Mouse (Mus musculus) myocyte (in vitro differentiated cells): ENCODE measurements around the gene Pan2. TPM values are rescaled to one million over a fixed set of nuclear protein-coding genes. Genes with fewer than 3 reads are reported as not detected.

ENCODE experiments used
- H3K27me3 ChIP-seq: one replicate; pipeline ENCODE4 v1.6.1; 2011; ENCODE audit not compliant: control insufficient read depth, insufficient read depth, insufficient read length
- H3K36me3 ChIP-seq: one replicate; pipeline ENCODE4 v1.6.1; 2011; ENCODE audit not compliant: control insufficient read depth, insufficient read depth
- H3K4me2 ChIP-seq: one replicate; pipeline ENCODE4 v1.6.1; 2011; ENCODE audit warnings: low read depth, control low read depth
- H3K4me3 ChIP-seq: one replicate; pipeline ENCODE4 v1.5.1; 2011; ENCODE audit warnings: mild to moderate bottlenecking, control low read depth, moderate library complexity
- H3K79me2 ChIP-seq: one replicate; pipeline ENCODE4 v1.6.1; 2011; ENCODE audit not compliant: control insufficient read depth, insufficient read depth
- H3ac ChIP-seq: one replicate; pipeline ENCODE4 v1.6.1; 2011; ENCODE audit not compliant: control insufficient read depth, insufficient read length
- CEBPB ChIP-seq: IDR thresholded peaks from 2 replicates; pipeline ENCODE4 v1.6.1; 2011; ENCODE audit warnings: mild to moderate bottlenecking, moderate library complexity; ENCODE audit not compliant: poor library complexity, insufficient read depth, severe bottlenecking
- E2F4 ChIP-seq: IDR thresholded peaks from one replicate; pipeline ENCODE4 v1.6.1; 2011; ENCODE audit warnings: mild to moderate bottlenecking, control low read depth, moderate library complexity; ENCODE audit not compliant: insufficient read depth
- MAX ChIP-seq: IDR thresholded peaks from one replicate; pipeline ENCODE4 v1.6.1; 2011; ENCODE audit warnings: low read depth, mild to moderate bottlenecking, control low read depth
- MYOD1 ChIP-seq, 3 experiments: IDR thresholded peaks; one replicate each; pipeline ENCODE4 v1.6.1; 2011; ENCODE audit warnings: control low read depth in 2 of 3, low read depth in 2 of 3, mild to moderate bottlenecking in 2 of 3, moderate library complexity in 1 of 3; ENCODE audit not compliant: insufficient read length in 2 of 3, control insufficient read depth in 1 of 3
- MYOG ChIP-seq, 3 experiments: IDR thresholded peaks; one replicate each; pipeline ENCODE4 v1.6.1; 2011; ENCODE audit warnings: control low read depth in 2 of 3, low read depth in 2 of 3, mild to moderate bottlenecking in 2 of 3; ENCODE audit not compliant: insufficient read length in 2 of 3, control insufficient read depth in 1 of 3, insufficient read depth in 1 of 3
- POLR2A ChIP-seq: IDR thresholded peaks from one replicate; pipeline ENCODE4 v1.6.1; 2011; ENCODE audit warnings: low read depth, mild to moderate bottlenecking, control low read depth, moderate library complexity; ENCODE audit not compliant: insufficient read length
- POLR2AphosphoS2 ChIP-seq: IDR thresholded peaks from one replicate; pipeline ENCODE4 v1.6.1; 2011; ENCODE audit warnings: low read depth, control low read depth; ENCODE audit not compliant: insufficient read length
- REST ChIP-seq: IDR thresholded peaks from one replicate; pipeline ENCODE4 v1.6.1; 2011; ENCODE audit warnings: mild to moderate bottlenecking, control low read depth, moderate library complexity; ENCODE audit not compliant: insufficient read depth, insufficient read length
- SRF ChIP-seq: IDR thresholded peaks from one replicate; pipeline ENCODE4 v1.6.1; 2011; ENCODE audit warnings: low read depth; ENCODE audit not compliant: control insufficient read depth, insufficient read length
- TCF12 ChIP-seq: IDR thresholded peaks from one replicate; pipeline ENCODE4 v1.6.1; 2011; ENCODE audit warnings: mild to moderate bottlenecking, control low read depth; ENCODE audit not compliant: poor library complexity, insufficient read depth, severe bottlenecking
- TCF3 ChIP-seq: IDR thresholded peaks from one replicate; pipeline ENCODE4 v1.6.1; 2011; ENCODE audit warnings: low read depth, control low read depth; ENCODE audit not compliant: insufficient read length
- USF1 ChIP-seq: IDR thresholded peaks from one replicate; pipeline ENCODE4 v1.6.1; 2011; ENCODE audit warnings: low read depth, mild to moderate bottlenecking, control low read depth, moderate library complexity
- polyA plus RNA-seq: library from polyadenylated mRNA; unstranded; fragments of >200 nt; fragmentation: generic; extraction: Trizol; gene quantifications from one replicate; pipeline ENCODE4 v1.2.1, GENCODE M21; 2012; ENCODE audit warnings: missing spikeins

Gene Pan2
- polyA plus RNA-seq, 1 experiment: 6.2 TPM

DNA sequence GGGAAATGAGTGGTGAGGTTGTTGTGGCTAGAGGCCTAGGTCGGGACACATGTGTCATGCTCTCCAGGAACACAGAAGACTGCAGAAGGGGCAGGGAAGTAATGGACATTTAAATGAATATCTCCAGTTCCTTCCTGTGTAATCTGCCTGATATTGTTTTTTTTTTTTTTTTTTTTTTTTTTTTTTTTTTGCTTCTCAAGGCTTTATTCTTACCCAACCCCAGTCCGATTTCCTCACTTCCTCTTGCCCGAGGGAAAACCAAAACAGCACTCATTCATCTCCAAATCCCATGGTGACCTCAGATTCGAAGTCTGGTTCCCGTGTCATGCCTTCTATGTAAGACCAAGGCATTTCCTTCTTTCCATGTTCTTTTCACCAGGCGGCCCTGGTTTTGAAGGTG is 4.9 kb upstream of the Pan2 start:
- TF ChIP-seq USF1 (no peak), MAX (no peak), SRF (no peak), POLR2A (no peak), E2F4 (no peak), TCF3 (no peak), CEBPB (no peak), TCF12 (no peak), REST (no peak), MYOG (IDR thresholded peaks at IDR 0.05; ENCODE audit: control insufficient read depth in 1 of 3, insufficient read depth in 1 of 3, insufficient read length in 2 of 3, low read depth in 2 of 3) (no peak), MYOD1 (IDR thresholded peaks at IDR 0.05; ENCODE audit: control insufficient read depth in 1 of 3, insufficient read length in 2 of 3, low read depth in 2 of 3) (no peak), POLR2AphosphoS2 (no peak)
- H3K4me2 ChIP-seq: no peak overlapping the region
- no peaks in the 10 kb centered on the region for H3K27me3 ChIP-seq
- no peak overlapping the region for H3K4me3 ChIP-seq
- no peak overlapping the region for H3ac ChIP-seq
- H3K79me2 ChIP-seq: peaks cover 5% of the 10 kb centered on the region
- H3K36me3 ChIP-seq: no peaks in the 10 kb centered on the region

DNA sequence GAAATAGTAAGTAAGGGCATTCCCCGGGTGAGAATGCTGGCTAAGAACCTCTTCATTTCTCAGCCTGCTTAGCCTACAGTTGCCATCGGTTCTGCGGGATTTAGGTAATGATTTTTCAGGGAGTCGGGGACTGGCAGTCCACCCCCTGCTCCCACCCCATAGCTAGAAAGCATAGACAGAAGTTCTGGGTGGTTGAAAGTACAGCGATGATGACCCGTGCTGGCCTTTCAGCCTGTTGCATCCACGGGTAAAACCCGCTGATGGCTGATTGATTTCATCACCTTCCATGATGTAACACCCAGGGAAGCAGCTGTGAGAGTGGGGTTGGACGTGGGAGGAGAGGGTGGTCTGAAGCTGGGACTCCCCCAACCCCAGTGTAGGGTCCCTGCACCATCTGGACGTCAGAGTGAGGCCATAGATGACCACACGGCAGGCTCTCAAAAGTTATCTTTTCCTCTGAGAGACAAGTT is 4.4 kb upstream of the Pan2 start, which contains the start of gene Il23a:
TSS of gene Il23a (minus strand) at position 51 of the 470 bp plus-strand sequence.
- no peaks in the 10 kb centered on the region for H3K27me3 ChIP-seq
- H3K36me3 ChIP-seq: no peaks in the 10 kb centered on the region
- H3K4me3 ChIP-seq: no peak within 1 kb of the TSS
- no peak within 1 kb of the TSS for H3K4me2 ChIP-seq
- TF ChIP-seq MYOG (IDR thresholded peaks at IDR 0.05; ENCODE audit: control insufficient read depth in 1 of 3, insufficient read depth in 1 of 3, insufficient read length in 2 of 3, low read depth in 2 of 3): peak in 1 of 3 experiments; percentile 41
- peak; percentile 80; the same call in 1 of the 2 replicates for TF ChIP-seq CEBPB
- no peak for TF ChIP-seq POLR2AphosphoS2
- H3K79me2 ChIP-seq: peaks cover 5% of the 10 kb centered on the region
- H3ac ChIP-seq: no peak within 1 kb of the TSS

DNA sequence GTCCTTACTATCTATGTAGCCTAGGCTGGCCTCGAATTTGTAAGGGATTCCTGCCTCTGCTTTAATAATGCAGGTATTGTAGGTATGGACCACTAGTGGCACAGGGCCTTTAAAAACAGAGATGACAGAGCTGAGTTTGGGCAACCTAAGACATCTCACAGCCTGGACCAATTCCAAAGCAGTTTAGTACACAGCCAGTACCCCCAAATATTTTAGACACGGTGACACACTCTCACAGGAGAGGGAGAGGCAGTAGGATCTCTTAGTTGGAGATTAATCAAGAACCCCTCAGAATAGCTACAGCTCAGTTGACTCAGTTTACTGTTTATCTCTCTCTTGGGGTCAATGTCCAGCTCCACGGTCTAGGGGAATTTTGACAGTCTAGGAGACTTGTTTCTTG is 778 bp upstream of the Pan2 start:
- no peaks in the 10 kb centered on the region for H3K36me3 ChIP-seq
- no peaks in the 10 kb centered on the region for H3K27me3 ChIP-seq
- peak overlapping the region; percentile 3 for H3ac ChIP-seq
- peak overlapping the region; percentile 98 for H3K4me2 ChIP-seq
- TF ChIP-seq E2F4 (no peak), MYOD1 (IDR thresholded peaks at IDR 0.05; ENCODE audit: control insufficient read depth in 1 of 3, insufficient read length in 2 of 3, low read depth in 2 of 3) (no peak), TCF12 (no peak), POLR2AphosphoS2 (no peak)
- H3K79me2 ChIP-seq: peaks cover 13% of the 10 kb centered on the region
- H3K4me3 ChIP-seq: peak overlapping the region; percentile 61

DNA sequence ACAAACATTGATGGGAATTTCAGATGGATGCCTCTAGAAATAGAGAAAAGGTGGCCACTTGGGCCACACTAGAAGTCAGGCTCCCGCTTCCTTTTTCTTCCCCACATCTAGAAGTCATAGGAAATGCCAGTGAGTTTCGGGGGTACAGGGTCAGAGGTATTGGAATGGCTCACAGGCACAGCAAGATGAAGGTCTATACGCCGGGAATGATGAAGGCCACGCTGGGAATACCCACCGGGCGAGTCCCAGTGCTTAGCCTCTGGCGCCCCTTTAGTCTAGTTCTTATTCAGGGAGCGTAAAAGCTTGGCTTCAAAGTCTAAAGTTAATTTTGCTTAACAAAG is 380 bp upstream of the Pan2 start:
- Histone ChIP-seq H3ac (peak overlapping the region; percentile 3), H3K4me3 (peak overlapping the region; percentile 61), H3K4me2 (peak overlapping the region; percentile 98), H3K79me2 (peaks cover 13% of the 10 kb centered on the region), H3K36me3 (no peaks in the 10 kb centered on the region), H3K27me3 (no peaks in the 10 kb centered on the region)
- TF ChIP-seq CEBPB (no peak), REST (no peak), TCF3 (no peak), MAX (no peak), E2F4 (no peak), MYOD1 (IDR thresholded peaks at IDR 0.05; ENCODE audit: control insufficient read depth in 1 of 3, insufficient read length in 2 of 3, low read depth in 2 of 3) (no peak), POLR2A (no peak), USF1 (no peak), MYOG (IDR thresholded peaks at IDR 0.05; ENCODE audit: control insufficient read depth in 1 of 3, insufficient read depth in 1 of 3, insufficient read length in 2 of 3, low read depth in 2 of 3) (no peak), SRF (no peak), POLR2AphosphoS2 (no peak)

DNA sequence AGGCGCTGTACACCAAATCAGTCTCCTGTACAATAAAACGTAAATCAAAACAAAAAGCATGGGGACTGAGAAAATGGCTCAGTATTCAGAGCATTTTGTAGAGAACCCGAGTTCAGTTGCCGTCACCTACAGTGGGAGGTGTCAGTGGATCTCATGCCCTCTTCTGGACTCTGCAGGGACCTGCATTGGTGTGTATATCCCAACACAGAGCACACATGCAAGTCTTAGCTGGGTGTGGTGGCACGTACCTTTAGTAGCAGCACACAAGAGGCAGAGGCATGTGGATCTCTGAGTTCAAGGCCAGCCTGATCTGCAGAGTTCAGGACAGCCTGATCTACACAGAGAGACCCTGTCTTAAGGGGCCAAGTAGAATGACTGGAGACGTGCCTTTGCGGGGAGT is 6.5 kb downstream of the Pan2 start:
- Histone ChIP-seq H3K4me2 (no peak overlapping the region), H3K4me3 (no peak overlapping the region), H3ac (no peak overlapping the region), H3K27me3 (no peaks in the 10 kb centered on the region), H3K79me2 (peaks cover under 1% of the 10 kb centered on the region), H3K36me3 (peaks cover 19% of the 10 kb centered on the region)
- no peak for TF ChIP-seq MAX
- TF ChIP-seq SRF: no peak
- no peak for TF ChIP-seq MYOG (IDR thresholded peaks at IDR 0.05; ENCODE audit: control insufficient read depth in 1 of 3, insufficient read depth in 1 of 3, insufficient read length in 2 of 3, low read depth in 2 of 3)
- no peak for TF ChIP-seq MYOD1 (IDR thresholded peaks at IDR 0.05; ENCODE audit: control insufficient read depth in 1 of 3, insufficient read length in 2 of 3, low read depth in 2 of 3)
- no peak for TF ChIP-seq E2F4
- no peak for TF ChIP-seq POLR2A
- no peak for TF ChIP-seq POLR2AphosphoS2
- no peak for TF ChIP-seq USF1
- no peak for TF ChIP-seq REST
- TF ChIP-seq TCF12: no peak
- no peak for TF ChIP-seq CEBPB
- TF ChIP-seq TCF3: no peak
